Mouse (Mus musculus) frontal cortex, postnatal 10 days (tissue): Measurements from ENCODE around the gene Ankrd42.

ENCODE experiments used
- DNase-seq, 2 experiments: peaks; one replicate each; pipeline ENCODE4 v3.0.0; 2022; ENCODE audit warnings: low spot score in 2 of 2, mixed read lengths in 1 of 2

The Ankrd42 gene

DNA sequence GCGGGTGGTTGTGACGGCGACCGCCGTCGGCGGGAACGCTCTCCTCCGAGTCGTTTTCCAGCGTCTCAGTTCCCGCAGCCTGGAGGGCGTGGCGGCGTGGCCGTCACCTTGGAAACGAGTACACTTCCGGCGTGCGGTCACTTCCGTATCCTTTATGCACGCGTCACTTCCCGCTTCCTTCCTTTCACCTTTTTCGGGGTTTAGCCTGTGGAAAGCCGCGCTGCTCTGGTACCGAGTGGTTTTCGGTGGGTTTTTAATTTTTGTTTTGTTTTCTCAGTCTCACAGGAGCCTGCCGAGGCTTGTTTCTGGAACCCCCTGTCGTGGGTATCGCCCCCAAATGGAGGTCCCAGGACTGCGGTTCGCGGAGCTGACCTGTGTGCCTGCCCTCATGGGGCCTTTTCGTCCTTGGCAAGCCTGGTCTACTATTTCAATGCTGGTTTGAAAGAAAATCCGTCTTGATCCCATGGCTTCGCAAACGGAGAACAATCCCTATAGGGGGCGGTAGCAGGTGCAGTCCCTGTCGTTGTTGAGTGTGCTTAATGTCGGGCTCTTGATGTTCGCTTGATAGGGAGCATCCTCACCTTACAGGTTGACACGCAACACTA, at the start of gene Ankrd42:
TSS of gene Ankrd42 (minus strand) at position 122 of the 605 bp plus-strand sequence.
- peak; percentile 83 to 91 for DNase-seq

DNA sequence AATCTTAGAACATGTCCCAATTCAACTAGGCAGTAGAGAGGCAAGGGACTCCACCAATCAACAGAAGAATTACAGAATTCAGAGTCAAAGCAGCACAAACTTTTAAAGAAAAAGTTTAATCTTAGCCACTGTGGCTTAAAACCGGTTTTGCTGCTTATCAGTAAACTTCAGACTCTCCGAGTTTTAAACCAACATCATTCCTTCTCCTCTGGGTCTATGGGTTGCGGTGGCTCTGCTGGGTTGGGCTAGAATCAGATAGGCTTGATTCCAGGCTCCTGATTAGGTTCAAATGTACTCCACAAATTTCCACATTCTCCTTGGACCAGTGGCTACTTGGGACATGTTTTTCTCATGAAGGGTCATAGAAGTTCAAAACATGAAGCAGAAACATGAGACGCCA, 40.4 kb upstream of the Ankrd42 start:
- no peak for DNase-seq

DNA sequence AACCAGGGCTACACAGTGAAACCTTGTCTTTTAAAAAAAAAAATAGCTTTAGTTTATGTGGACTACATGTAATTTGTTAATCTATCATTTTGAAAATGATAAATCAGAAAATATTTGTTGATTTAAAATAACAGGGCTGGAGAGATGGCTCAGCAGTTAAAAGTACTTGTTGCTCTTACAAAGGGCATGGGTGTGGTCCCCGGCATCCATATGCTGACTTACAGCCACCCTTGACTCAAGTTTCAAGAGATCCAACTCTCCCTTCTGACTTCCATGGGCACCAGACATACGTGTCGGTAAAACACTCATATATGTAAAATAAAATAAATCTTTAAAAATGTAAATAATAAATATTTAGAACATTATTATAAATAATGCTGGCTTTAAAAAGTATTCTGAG, 38.2 kb upstream of the Ankrd42 start:
- DNase-seq = no peak

DNA sequence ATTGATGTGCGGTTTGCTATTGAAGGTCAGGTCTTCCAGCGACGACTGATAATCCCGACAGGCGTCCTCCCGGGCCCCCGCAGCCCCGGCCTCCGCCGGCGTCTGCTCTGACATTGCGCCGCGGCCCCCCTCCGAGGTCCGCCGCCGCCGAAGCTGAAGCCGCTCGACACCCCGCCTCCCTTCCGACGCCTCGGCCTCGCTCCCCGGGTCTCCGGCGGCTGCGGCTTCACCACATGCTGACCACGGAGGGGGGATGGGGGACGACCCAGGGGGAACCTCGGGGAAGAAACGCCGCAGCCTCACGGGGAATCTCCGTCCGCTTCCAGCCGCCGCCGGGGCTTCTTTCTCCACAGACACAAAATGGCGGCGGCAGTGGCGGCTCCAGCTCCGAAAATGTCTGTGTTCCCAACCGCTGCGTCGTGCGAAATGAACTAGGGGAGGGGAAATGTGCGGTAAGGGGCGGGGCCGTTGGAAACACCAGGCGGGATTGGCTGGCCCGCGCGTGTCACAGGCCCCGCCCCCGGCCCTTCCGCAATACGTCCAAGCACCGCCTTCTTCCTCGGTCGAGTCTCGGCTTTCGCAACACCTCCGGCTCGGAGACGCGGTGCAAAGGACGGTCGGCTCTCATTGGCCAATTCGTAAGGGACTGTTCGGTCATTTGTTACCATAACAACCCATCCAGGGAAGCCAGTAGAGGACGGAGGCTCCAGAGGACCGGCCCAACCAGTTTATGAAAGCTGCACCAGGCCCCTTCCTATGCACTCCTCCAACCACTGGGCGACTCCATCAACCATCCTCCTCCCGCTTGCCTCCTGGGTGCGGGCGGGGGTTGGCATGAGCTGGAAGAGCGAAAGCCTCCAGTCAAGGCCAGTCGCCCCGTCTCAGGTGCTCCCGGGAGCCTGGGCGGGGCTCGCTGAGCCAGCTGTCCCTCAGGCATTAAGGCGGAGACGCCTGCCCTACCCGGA, 32.8 kb upstream of the Ankrd42 start, which contains the start of gene Pcf11:
TSS of gene Pcf11 (minus strand) at position 428 of the 965 bp plus-strand sequence.
- peak; percentile 94 to 97 for DNase-seq

DNA sequence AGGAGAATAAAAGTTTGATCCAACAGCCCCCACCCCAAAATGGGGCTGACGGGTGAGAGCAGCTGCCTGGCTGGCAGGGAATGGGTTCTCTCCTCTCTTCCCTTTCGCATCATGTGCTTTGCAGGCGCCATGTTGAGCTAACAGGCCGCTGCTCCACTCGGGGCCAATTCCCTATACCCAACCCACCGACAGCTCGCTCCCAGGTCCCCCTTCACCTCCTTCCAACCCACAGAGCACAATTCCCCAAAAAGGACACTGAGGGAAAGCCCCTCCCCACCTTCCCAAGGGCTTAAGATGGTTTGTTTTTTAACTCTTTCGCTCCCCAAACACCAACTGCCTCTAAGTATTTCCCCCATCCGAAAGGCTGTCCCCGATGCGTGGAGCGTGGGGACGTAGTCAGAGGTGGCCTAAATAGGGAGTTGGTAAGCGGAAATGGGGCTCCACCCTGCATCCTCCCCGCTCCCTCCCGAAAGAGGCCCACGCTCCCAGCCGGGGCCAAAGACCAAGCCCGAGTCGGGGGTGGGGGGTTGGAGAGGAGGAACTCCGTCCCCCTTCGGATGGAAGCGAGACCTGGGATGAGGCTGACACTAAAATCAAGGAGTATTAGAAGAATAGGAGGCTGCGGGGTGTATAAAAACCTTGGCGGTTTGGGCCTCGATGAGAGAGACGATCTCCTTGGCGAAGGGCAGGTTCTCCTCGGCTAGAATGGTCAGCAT, 32.0 kb upstream of the Ankrd42 start:
- peak; percentile 42 to 56 for DNase-seq

DNA sequence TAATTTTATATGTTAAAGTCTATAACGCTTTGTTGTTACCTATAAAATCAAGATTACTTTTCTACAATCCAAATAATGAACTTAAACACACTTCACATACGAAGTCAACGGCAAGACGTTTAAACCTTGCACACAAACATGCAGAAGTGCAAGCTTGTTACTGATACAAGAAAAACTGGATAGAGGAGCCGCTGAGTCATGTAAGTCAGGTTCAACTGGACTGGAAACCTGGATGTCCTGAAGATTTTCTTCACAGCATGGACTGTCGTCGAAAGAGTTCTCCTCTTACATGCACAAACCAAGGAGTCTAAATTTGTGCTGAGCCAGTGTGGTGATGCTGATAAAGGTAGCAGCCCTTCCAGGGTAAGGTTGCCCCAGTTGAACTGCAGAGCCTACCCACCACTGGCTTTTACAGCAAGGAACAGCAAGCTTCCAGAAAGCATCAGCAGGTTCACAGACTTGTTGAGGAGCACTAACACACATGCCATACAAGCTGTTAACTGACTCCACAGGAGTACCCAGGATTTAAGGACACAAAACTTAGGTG, 29.4 kb upstream of the Ankrd42 start:
- no peak for DNase-seq

DNA sequence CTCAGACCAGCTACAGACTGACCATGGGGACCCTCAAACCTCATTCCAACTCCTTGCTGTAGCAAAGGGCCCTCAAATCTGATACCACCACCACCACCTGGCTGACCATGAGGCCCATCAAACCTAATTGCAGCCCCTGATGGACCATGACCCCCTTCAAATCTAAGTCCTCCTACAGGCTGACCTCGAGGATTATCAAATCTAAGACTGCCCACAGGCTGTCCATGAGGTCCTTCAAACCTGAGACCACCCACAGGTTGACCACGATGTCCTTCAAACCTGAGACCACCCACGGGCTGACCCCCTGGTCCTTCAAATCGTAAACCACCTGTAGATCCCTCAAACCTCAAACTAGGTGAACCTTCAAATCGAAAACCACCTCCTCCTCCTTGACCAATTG, 21.1 kb upstream of the Ankrd42 start:
- no peak for DNase-seq

DNA sequence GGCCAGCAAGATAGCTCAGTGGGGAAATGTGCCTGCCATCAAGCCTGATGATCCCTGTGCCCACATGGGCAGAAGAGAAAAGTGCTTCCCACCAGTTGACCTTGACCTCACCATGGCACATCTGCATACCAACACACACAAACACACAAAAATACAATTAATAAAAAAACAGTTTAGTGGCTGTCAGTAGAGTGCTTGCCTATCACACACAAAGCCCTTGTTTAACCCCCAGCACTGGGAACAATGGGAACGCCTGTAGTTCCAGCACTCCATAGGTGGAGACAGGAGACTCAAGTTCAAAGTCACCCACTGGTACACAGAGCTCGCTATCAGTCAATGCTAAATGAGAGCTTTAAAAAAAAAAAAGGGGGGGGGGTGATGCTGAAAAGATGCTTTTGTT, 19.4 kb upstream of the Ankrd42 start:
- DNase-seq = no peak

DNA sequence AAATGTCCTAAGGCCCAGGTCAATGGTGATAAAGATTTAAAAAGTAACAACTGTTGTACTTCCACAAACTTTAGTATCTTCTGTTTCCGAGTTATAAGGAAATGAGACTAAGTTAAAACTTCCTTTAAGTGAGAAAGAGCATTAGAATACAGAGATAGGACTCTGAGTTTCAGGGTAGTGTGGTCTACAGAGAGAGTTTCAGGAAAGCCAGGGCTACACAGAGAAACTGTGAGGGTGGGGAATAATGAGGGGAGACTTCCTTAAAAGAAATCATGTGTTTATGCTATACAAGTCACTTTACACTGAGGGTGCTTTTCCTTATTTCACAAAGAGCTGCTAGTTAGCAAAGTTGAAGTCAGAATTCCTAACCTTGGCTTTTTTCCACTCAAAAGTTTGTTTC, 16.4 kb upstream of the Ankrd42 start:
- no peak for DNase-seq

DNA sequence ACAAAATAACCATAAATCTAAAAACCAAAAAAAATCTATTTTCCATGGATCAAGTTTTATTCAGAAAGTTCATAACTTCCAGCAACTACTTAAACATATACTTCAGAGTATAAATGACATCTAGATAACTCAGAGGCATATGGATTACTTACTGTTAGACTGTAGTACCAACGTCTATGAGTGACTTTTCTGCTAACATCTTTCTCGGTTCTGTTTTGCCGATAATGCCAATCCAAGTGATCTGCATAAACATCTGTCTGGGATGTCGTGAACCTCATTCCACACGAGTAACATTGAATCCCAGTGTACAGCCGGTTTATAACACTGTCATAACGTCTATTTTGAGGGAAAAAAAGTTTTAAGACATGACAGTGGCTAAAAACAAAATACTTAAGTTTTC, 10.8 kb upstream of the Ankrd42 start:
- DNase-seq = no peak

DNA sequence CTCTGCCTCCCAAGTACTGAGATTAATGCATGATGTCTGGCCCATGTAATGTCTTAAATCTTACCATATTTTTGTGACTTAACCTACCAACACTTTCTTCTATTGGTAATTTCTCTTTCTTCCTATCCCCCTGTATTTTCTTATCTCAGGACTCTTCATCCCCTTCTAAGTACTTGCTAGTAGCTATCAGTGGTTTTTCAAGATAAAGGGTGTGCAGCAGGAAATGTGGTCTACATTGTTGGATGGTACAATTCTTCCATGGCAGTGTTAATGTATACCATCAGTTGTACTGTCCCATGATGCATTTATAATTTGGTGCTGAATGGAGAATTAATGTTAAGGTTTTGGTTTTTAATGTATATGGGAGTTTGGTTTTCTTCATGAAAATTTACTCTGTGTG, 5.4 kb upstream of the Ankrd42 start:
- DNase-seq = no peak

DNA sequence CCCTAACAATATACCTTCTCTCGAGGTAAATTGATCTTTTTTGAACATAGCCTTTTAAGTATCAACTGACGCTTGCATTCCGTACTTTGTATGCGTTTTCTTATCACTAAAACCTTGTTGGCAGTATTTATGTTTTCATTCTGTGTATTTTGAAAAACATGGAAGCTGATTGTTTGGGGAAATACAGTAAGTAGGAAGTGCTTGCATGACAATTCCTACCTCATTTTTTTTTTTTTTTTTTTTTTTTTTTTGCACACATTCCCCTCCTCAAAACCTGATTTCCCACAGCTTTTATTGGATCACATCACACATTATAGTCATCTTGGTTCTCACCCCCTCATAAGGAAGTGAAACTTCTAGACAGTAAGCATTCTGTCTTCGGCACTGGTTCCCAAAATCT, 1.1 kb upstream of the Ankrd42 start:
- no peak for DNase-seq

DNA sequence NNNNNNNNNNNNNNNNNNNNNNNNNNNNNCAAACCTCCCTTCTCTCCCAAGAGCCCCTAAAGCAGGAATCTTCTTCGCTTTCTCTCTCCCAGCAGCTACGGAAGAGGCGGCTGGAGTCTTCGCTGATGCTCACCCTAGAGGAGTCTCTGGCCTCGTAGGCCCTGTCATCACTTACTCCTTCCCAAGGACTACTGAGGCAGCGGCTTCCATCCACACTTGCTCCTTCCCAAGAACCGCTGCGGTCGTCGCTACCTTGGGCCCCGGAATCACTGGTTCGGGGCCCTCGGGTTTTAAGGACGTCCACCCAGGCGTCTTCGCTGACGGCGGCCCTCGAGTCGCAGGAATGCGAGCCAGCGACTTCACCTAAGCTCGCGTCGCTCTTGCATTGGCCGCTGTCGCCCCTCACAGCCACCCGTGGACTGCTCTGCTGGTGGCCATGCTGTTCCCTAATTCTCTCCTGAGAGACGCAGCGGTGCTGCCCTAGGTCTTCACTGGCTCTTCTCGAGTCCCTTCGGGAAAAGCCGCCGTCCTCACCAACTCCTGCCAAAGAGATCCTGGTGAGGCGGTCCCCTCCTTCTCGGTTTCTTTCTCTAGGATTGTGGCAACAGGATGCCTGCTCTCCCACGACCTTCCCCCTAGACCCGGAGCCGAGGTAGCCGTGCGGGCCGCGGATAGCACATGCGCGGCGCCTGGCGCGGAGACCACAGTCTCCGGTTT, 489 bp downstream of the Ankrd42 start:
- DNase-seq = peak in 1 of 2 experiments; percentile 7

DNA sequence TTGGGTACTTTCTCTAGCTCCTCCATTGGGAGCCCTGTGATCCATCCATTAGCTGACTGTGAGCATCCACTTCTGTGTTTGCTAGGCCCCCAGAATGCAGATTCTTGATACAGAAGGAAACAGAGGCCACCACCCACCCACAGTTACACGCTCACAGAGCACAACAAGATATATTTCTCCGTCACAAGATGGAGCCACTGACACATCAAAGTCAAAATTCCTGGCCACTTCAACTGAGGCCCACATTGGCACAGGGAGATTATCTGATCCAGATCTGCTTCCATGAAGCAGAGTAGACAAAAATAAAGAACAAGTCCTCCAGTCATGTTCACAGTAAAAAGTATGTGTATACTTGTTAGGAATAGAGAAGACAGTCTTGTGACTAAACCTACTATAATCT, 6.8 kb downstream of the Ankrd42 start:
- DNase-seq = no peak

DNA sequence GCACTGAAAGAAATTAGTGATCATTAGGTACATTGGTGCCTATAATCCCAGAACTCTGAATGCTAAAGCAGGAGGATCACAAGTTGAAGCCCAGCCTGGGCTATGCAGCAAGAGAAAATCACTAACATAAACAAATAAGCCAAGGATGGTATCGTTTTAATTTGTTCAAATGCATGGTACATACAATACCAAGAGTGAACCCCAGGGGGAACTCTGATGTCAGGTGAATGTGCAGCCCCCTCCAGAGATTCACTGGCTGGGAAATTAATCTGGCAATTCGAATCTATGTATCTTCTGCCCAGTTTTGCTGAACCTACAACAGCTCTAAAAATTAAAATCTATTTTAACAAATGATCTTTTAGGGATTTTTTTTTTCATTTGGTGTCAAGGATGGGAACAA, 12.5 kb downstream of the Ankrd42 start:
- DNase-seq = no peak

DNA sequence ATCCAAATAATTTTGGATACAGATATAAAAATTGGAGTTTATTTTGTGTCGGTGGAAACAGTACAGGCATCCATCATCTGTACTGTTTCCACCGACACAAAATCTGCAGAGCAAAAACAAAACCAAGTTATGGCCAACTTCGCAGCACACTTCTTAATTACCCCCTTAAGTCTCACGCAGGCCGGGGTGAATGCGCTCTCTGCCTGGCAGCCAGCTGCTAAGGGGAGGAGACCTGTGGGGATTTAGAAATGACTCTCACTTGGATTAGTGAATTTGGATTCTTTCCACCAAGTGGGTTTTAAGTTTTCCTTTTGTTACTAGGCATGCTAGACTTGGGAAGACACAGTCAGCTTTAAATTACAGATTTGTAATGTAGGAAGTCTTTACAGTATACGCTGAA, 26.1 kb downstream of the Ankrd42 start:
- no peak for DNase-seq

DNA sequence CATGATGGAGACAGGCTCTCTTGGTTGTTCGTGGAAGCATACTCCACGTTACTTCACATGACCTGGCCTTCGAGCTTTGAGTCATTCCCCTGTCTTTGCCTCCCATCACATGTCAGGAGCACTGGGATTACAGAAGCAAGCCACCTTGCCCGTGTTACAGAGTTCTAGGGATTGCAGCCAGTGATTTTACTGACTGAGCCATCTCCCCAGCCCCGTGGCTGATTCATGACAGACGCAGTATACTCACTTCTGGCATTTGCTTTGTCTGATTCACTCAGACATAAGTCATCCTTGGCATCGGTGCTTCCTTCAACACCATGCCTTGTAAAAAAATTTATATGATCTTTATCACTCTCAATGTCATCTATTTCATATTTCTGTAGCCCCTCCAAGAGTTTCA, 32.0 kb downstream of the Ankrd42 start:
- no peak for DNase-seq

DNA sequence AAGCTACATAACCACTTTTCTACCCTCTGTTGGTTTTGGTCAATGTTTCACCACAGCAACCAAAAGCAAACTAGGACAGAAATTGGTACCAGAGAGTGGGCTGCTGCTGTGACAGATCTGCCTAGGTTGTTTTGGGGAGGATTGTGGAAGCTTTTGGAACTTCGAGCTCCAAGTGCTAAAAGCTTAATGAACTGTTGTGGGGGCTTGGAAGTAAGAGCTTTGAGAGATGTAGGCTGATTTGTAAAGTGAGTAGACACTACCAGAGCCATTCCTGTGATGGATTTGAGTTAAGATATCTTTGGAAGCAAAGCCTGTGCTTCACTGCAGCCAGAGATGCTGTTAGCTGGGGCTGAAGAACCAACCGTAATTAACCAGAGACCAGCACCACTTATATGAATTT, 46.1 kb downstream of the Ankrd42 start:
- no peak for DNase-seq

DNA sequence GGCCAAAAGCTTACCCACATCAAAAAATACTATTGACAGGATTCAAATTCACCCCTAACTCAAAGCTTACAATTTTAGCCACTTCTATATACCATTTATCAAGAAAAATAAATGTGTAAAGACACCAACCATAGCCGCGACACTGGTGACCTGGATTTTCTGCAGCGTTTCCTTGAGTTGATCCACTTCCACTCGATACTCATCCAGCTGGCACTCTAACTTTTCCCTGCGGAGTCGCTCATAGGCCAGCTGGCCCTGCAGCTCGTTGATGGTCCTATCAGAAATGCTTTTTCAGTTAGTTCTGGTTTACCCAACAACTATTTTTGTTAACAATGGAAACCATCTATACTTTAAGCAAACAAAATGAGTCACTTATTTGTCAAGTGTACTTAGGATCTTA, 47.0 kb downstream of the Ankrd42 start:
- DNase-seq = no peak

DNA sequence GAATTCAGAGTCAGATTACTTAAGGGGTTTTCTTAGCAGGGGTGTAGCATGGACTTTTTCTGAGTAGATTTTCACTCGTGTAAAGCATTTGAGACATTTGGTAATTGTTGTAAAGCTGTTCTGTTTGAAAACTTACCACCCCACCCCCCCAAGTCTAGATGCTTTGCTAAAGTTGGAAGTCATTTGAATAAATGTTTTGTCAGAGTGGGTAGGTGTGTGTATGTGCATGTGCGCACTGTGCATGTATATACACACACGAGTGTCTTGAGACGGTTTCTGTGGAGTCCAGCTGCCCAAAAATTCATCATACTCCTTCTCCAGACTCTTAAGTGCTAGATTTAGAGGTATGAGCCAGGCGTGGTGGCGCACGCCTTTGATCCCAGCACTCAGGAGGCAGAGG, 53.4 kb downstream of the Ankrd42 start:
- no peak for DNase-seq

DNA sequence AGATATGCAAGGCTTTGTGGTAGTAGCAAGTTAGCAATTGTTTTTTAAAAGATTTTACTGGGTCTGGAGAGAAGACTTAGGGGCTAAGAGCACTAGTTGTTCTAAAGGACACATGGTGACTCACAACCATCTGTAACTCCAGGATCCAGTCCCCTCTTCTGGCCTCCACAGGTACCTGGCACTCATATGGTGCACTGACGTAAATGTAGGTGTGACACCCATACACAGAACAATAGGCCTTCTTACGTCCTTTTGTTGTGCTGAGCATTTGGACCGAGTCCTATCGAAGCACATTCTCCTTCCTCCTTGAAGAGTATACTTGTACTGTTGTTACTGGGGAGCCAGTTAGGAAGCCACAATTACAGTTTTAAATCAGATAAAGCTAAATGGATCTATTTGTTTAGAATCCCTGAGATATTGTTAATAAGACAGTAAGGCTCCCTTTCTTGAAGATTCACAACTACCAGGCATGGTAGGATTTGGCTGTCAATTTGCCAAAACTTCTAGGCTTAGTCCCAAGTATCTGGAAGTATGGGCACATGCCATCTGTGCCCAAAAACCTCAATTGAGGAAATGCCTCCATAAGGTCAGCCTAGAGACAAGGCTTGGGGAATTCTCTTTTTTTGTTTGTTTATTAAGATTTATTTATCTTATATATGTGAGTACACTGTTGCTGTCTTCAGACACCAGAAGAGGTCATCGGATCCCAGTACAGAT, 56.3 kb downstream of the Ankrd42 start:
- no peak for DNase-seq
